20 mouse cellular contexts compared by ENCODE assay signal in the genomic region with DNA sequence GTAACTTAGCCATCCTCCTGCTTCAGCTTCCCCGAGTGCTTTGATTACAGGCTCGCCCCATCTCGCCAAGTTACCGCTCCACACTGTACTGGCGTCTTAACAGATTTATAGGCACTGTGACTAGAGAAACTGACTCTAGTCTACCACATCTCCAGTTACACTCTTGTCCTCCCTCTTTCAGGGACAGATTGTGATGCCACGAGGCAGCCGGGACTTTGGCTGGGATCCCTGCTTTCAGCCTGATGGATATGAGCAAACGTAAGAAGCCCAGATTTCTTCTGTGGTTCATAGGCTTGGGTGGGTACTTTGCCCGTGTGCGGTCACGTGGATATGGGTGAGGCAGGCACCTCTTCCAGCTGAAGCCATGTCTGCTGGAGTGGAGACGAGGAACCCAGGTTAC. TPM values are rescaled to one million over a fixed set of nuclear protein-coding genes. Genes with fewer than 3 reads are reported as not detected.
A peak's percentile ranks its signal among the peaks of the same experiment; 100 is the strongest.
DNase-seq lines count a peak whose midpoint lies in the region; ATAC-seq and TF ChIP-seq lines count a peak whose summit lies in the region.
"Had no signal": no experiment of that assay in that cellular context is flagged by ENCODE, and none has a peak within 500 bp of the region (broad histone marks: within the 10 kb centered on the region; RNA-seq: fewer than 3 reads in every experiment).

No protein-coding gene starts in this region.

- TF ChIP-seq CTCF in Patski (IDR thresholded peaks at IDR 0.05): no peak

- peak; percentile 1 for ATAC-seq in Patski
- ATAC-seq: CD4-positive, CD25-positive, alpha-beta regulatory T cell, adult 4 months; forebrain, embryonic 13.5 days; forebrain, embryonic 15.5 days; forebrain, postnatal 0 days had no signal

- CTCF ChIA-PET in Patski (lab: Charles Lee): interaction anchor here (1.6 kb wide), 1 partner anchor 11 kb away, joined by 5 read pairs; no protein-coding TSS in a partner anchor

- in situ Hi-C loops in Patski (cut with MboI; ENCODE audit: low pct_unique_long_range_greater_than_20kb): no loop called here

- peak; percentile 72 to 77 for DNase-seq in layer of hippocampus, adult 18-20 months (ENCODE audit: low spot score in 2 of 2)
- DNase-seq in layer of hippocampus, postnatal 10 days (ENCODE audit: low spot score in 2 of 2): no peak
- DNase-seq in layer of hippocampus, adult 9-11 months: peak; percentile 62
- DNase-seq in layer of hippocampus, postnatal 25 days (ENCODE audit: extremely low spot score in 1 of 2, low spot score in 1 of 2): no peak
- DNase-seq in Patski (ENCODE audit: low read depth, low spot score): no peak
- DNase-seq: adrenal gland, adult 8-10 months; adrenal gland, postnatal 14 days; adrenal gland, postnatal 36 days; B cell, adult 2 months; cerebellum, adult 11-12 months; cerebellum, adult 2 months; cerebellum, adult 9-10 months; cerebellum, postnatal 10 days; cerebellum, postnatal 25 days; forebrain, postnatal 0 days had no signal

- POLR2A ChIA-PET in Patski (lab: Charles Lee): interaction anchor here (0.9 to 1.5 kb wide), 2 partner anchors 12 to 18 kb away, joined by 3 to 6 read pairs; a partner anchor contains a TSS

- no peaks in the 10 kb centered on the region for H3K27me3 ChIP-seq in Patski
- H3K27me3 ChIP-seq: CH12.LX; embryonic facial prominence, embryonic 12.5 days; forebrain, embryonic 13.5 days; forebrain, embryonic 15.5 days had no signal

RNA-seq across cellular contexts. Expression of a gene that starts 11.7 kb away (rescaled TPM):
- total RNA-seq in layer of hippocampus, adult 18-20 months (2021): 10 to 100 TPM; 35.9 to 36.5 TPM
- total RNA-seq in layer of hippocampus, postnatal 10 days (2021): 10 to 100 TPM; 39.5 to 43.4 TPM
- 10 to 100 TPM; 34.8 to 41.4 TPM for total RNA-seq in layer of hippocampus, postnatal 25 days (2021)
- polyA plus RNA-seq in Patski (2021): 59.1 TPM

RNA-seq across cellular contexts. Expression of a gene that starts 14.7 kb away (rescaled TPM):
- 100 to 1,000 TPM in 1 of 2 experiments, 10 to 100 TPM in 1; 95.9 to 102 TPM for total RNA-seq in layer of hippocampus, adult 18-20 months (2021)
- total RNA-seq in layer of hippocampus, postnatal 10 days (2021): 10 to 100 TPM; 57.9 to 71.9 TPM
- total RNA-seq in layer of hippocampus, postnatal 25 days (2021): 10 to 100 TPM; 84.1 to 88.1 TPM
- 138 TPM for polyA plus RNA-seq in Patski (2021)

RNA-seq across cellular contexts. Expression of a gene that starts 18.2 kb away (rescaled TPM):
- total RNA-seq in layer of hippocampus, adult 18-20 months (2021): under 1 TPM; 0.43 to 0.92 TPM
- under 1 TPM; 0.21 to 0.38 TPM for total RNA-seq in layer of hippocampus, postnatal 10 days (2021)
- under 1 TPM; 0.23 to 0.57 TPM for total RNA-seq in layer of hippocampus, postnatal 25 days (2021)
- 15.2 TPM for polyA plus RNA-seq in Patski (2021)

RNA-seq across cellular contexts. Expression of a gene that starts 36.6 kb away (rescaled TPM):
- total RNA-seq in layer of hippocampus, adult 18-20 months (2021): 100 to 1,000 TPM; 193 to 196 TPM
- 10 to 100 TPM; 43.9 to 50.5 TPM for total RNA-seq in layer of hippocampus, postnatal 10 days (2021)
- 100 to 1,000 TPM; 159 to 163 TPM for total RNA-seq in layer of hippocampus, postnatal 25 days (2021)
- 14.6 TPM for polyA plus RNA-seq in Patski (2021)

RNA-seq across cellular contexts. Expression of a gene that starts 49.3 kb away (rescaled TPM):
- 10 to 100 TPM in 1 of 2 experiments, 1 to 10 TPM in 1; 9.3 to 11.2 TPM for total RNA-seq in layer of hippocampus, adult 18-20 months (2021)
- total RNA-seq in layer of hippocampus, postnatal 10 days (2021): 1 to 10 TPM; 7.4 to 8.2 TPM
- total RNA-seq in layer of hippocampus, postnatal 25 days (2021): 1 to 10 TPM; 9.2 to 9.7 TPM
- 8.9 TPM for polyA plus RNA-seq in Patski (2021)

Comparison
In these comparisons a context has a peak if more than half of its experiments do, and no peak if none do; other contexts are left out.
1. DNase-seq: peak in layer of hippocampus, adult 18-20 months (2 of 2) and layer of hippocampus, adult 9-11 months (single experiment); none in layer of hippocampus, postnatal 10 days (0 of 2), layer of hippocampus, postnatal 25 days (0 of 2) and Patski (single experiment).